Mouse (Mus musculus) MEL (cell line): ENCODE results near the gene Ptprj. TPM values are rescaled to one million over a fixed set of nuclear protein-coding genes. Genes with fewer than 3 reads are reported as not detected.
A peak's percentile ranks its signal among the peaks of the same experiment; 100 is the strongest.

Experiments used
- DNase-seq: peaks from one replicate; pipeline ENCODE4 v3.0.0; 2011; ENCODE audit warnings: low read depth, low spot score
- H3K27ac ChIP-seq: 2 replicates; pipeline ENCODE4 v1.5.1; 2012; ENCODE audit warnings: low read depth, mild to moderate bottlenecking, control low read depth, low read length, moderate library complexity; ENCODE audit not compliant: control insufficient read depth
- H3K27me3 ChIP-seq, 2 experiments: fragments of 150-350 bp in 1 of 2; sonication (generic) in 1 of 2; 2 replicates each; pipeline ENCODE4 v1.6.1; 2012; ENCODE audit warnings: low read length in 2 of 2, mild to moderate bottlenecking in 2 of 2, improper control_type of control experiment in 1 of 2, moderate library complexity in 1 of 2; ENCODE audit not compliant: insufficient read depth in 2 of 2, control insufficient read depth in 1 of 2
- H3K36me3 ChIP-seq, 2 experiments: 2 replicates each; pipeline ENCODE4 v1.6.1; 2012 to 2014; ENCODE audit warnings: low read length in 2 of 2, improper control_type of control experiment in 1 of 2, inconsistent platforms in 1 of 2, mild to moderate bottlenecking in 1 of 2; ENCODE audit not compliant: insufficient read depth in 2 of 2, control insufficient read depth in 1 of 2
- H3K4me1 ChIP-seq, 2 experiments: fragments of 150-350 bp in 1 of 2; sonication (generic) in 1 of 2; 2 replicates each; pipeline ENCODE4 v1.6.1; 2012; ENCODE audit warnings: low read length in 2 of 2, improper control_type of control experiment in 1 of 2, mild to moderate bottlenecking in 1 of 2; ENCODE audit not compliant: insufficient read depth in 2 of 2, control insufficient read depth in 1 of 2
- H3K4me3 ChIP-seq, 2 experiments: fragments of 150-350 bp in 1 of 2; sonication (generic) in 1 of 2; 2 replicates each; pipeline ENCODE4 v1.5.1; 2012; ENCODE audit warnings: low read depth in 2 of 2, low read length in 2 of 2, mild to moderate bottlenecking in 2 of 2, moderate library complexity in 2 of 2, control low read depth in 1 of 2, improper control_type of control experiment in 1 of 2; ENCODE audit not compliant: control insufficient read depth in 1 of 2, insufficient read depth in 1 of 2
- H3K79me2 ChIP-seq: 2 replicates; pipeline ENCODE4 v1.6.1; 2012; ENCODE audit warnings: mild to moderate bottlenecking, low read length, moderate library complexity; ENCODE audit not compliant: control insufficient read depth, poor library complexity, insufficient read depth
- H3K9ac ChIP-seq: 2 replicates; pipeline ENCODE4 v1.6.1; 2012; ENCODE audit warnings: low read depth, mild to moderate bottlenecking, control low read depth, low read length, moderate library complexity; ENCODE audit not compliant: control insufficient read depth, poor library complexity, severe bottlenecking
- H3K9me3 ChIP-seq: fragments of 150-350 bp; sonication (generic); replicated peaks from 2 replicates; pipeline ENCODE4 v1.6.1; 2012; ENCODE audit warnings: mild to moderate bottlenecking, low read length, improper control_type of control experiment, moderate library complexity; ENCODE audit not compliant: insufficient read depth
- BHLHE40 ChIP-seq: IDR thresholded peaks from 2 replicates; pipeline ENCODE4 v1.6.1; 2012; ENCODE audit warnings: low read depth, mild to moderate bottlenecking, inconsistent platforms, low read length, improper control_type of control experiment, borderline replicate concordance
- CHD2 ChIP-seq: IDR thresholded peaks from 2 replicates; pipeline ENCODE4 v1.6.1; 2011; ENCODE audit warnings: low read length, improper control_type of control experiment
- E2F4 ChIP-seq: IDR thresholded peaks from 2 replicates; pipeline ENCODE4 v1.6.1; 2011; ENCODE audit warnings: low read depth, low read length, improper control_type of control experiment, borderline replicate concordance
- EP300 ChIP-seq, 2 experiments: IDR thresholded peaks; 2 replicates each; pipeline ENCODE4 v1.6.1; 2011; ENCODE audit warnings: improper control_type of control experiment in 2 of 2, low read length in 2 of 2, low read depth in 1 of 2, mild to moderate bottlenecking in 1 of 2
- ETS1 ChIP-seq: IDR thresholded peaks from 2 replicates; pipeline ENCODE4 v1.6.1; 2012; ENCODE audit warnings: low read depth, mild to moderate bottlenecking, inconsistent platforms, low read length, improper control_type of control experiment, moderate library complexity
- GABPA ChIP-seq: IDR thresholded peaks from 2 replicates; pipeline ENCODE4 v1.6.1; 2012; ENCODE audit warnings: low read depth, mild to moderate bottlenecking, inconsistent platforms, low read length, improper control_type of control experiment, moderate library complexity
- GATA1 ChIP-seq: IDR thresholded peaks from 2 replicates; pipeline ENCODE4 v1.6.1; 2011; ENCODE audit warnings: low read depth, low read length, improper control_type of control experiment
- HCFC1 ChIP-seq: IDR thresholded peaks from 2 replicates; pipeline ENCODE4 v1.6.1; 2012; ENCODE audit warnings: low read depth, mild to moderate bottlenecking, inconsistent platforms, low read length, improper control_type of control experiment, moderate library complexity
- KAT2A ChIP-seq: conservative IDR thresholded peaks from 2 replicates; pipeline ENCODE4 v1.6.1; 2012; ENCODE audit warnings: low read depth, low read length, improper control_type of control experiment, inconsistent platforms
- MAFK ChIP-seq: IDR thresholded peaks from 2 replicates; pipeline ENCODE4 v1.6.1; 2011; ENCODE audit warnings: low read depth, mild to moderate bottlenecking, low read length, improper control_type of control experiment, borderline replicate concordance
- MAX ChIP-seq: IDR thresholded peaks from 2 replicates; pipeline ENCODE4 v1.6.1; 2011; ENCODE audit warnings: low read length, improper control_type of control experiment
- MXI1 ChIP-seq: IDR thresholded peaks from 2 replicates; pipeline ENCODE4 v1.6.1; 2011; ENCODE audit warnings: mild to moderate bottlenecking, low read depth, low read length, improper control_type of control experiment
- MYC ChIP-seq: IDR thresholded peaks from 2 replicates; pipeline ENCODE4 v1.6.1; 2011; ENCODE audit warnings: low read depth, mild to moderate bottlenecking, low read length, improper control_type of control experiment, moderate library complexity
- POLR2A ChIP-seq, 2 experiments: IDR thresholded peaks; 2 replicates each; pipeline ENCODE4 v1.6.1; 2011 to 2012; ENCODE audit warnings: low read length in 2 of 2, mild to moderate bottlenecking in 2 of 2, control low read depth in 1 of 2, improper control_type of control experiment in 1 of 2, low read depth in 1 of 2, moderate library complexity in 1 of 2; ENCODE audit not compliant: control insufficient read depth in 1 of 2, insufficient read depth in 1 of 2, poor library complexity in 1 of 2
- POLR2AphosphoS2 ChIP-seq: IDR thresholded peaks from 2 replicates; pipeline ENCODE4 v1.6.1; 2011; ENCODE audit warnings: low read length, improper control_type of control experiment
- POLR2AphosphoS5 ChIP-seq: IDR thresholded peaks from 2 replicates; pipeline ENCODE4 v1.6.1; 2012; ENCODE audit warnings: low read depth, borderline replicate concordance, mild to moderate bottlenecking, inconsistent platforms, low read length, moderate library complexity, mixed read lengths
- RAD21 ChIP-seq: IDR thresholded peaks from 2 replicates; pipeline ENCODE4 v1.6.1; 2011; ENCODE audit warnings: mild to moderate bottlenecking, low read depth, low read length, improper control_type of control experiment
- SIN3A ChIP-seq: IDR thresholded peaks from 2 replicates; pipeline ENCODE4 v1.6.1; 2012; ENCODE audit warnings: low read length, improper control_type of control experiment, inconsistent platforms
- TAL1 ChIP-seq: IDR thresholded peaks from 2 replicates; pipeline ENCODE4 v1.6.1; 2012; ENCODE audit warnings: mild to moderate bottlenecking, inconsistent platforms, low read length, moderate library complexity, mixed read lengths
- TBP ChIP-seq: IDR thresholded peaks from 2 replicates; pipeline ENCODE4 v1.8.0; 2011; ENCODE audit warnings: low read depth, low read length, improper control_type of control experiment
- TCF12 ChIP-seq: IDR thresholded peaks from 2 replicates; pipeline ENCODE4 v1.6.1; 2014; ENCODE audit warnings: low read depth, mild to moderate bottlenecking, inconsistent platforms, low read length, improper control_type of control experiment, moderate library complexity
- USF1 ChIP-seq: IDR thresholded peaks from 2 replicates; pipeline ENCODE4 v1.6.1; 2014; ENCODE audit warnings: low read depth, mild to moderate bottlenecking, inconsistent platforms, low read length, improper control_type of control experiment, moderate library complexity
- USF2 ChIP-seq, 2 experiments: IDR thresholded peaks; 2 replicates each; pipeline ENCODE4 v1.6.1; 2011 to 2012; ENCODE audit warnings: improper control_type of control experiment in 2 of 2, low read length in 2 of 2, borderline replicate concordance in 1 of 2, inconsistent platforms in 1 of 2, low read depth in 1 of 2, mild to moderate bottlenecking in 1 of 2; ENCODE audit not compliant: insufficient read depth in 1 of 2
- ZC3H11A ChIP-seq: IDR thresholded peaks from 2 replicates; pipeline ENCODE4 v1.6.1; 2012; ENCODE audit warnings: low read depth, mild to moderate bottlenecking, inconsistent platforms, low read length, improper control_type of control experiment
- ZMIZ1 ChIP-seq: IDR thresholded peaks from 2 replicates; pipeline ENCODE4 v1.6.1; 2012; ENCODE audit warnings: low read depth, mild to moderate bottlenecking, inconsistent platforms, low read length, improper control_type of control experiment, moderate library complexity
- polyA plus RNA-seq, 2 experiments: library from polyadenylated mRNA; stranded (reverse) in 1 of 2; unstranded in 1 of 2; fragments of >175 nt in 1 of 2; fragments of >200 nt in 1 of 2; gene quantifications; 2 replicates each; pipeline versions ENCODE4 v1.2.1 to v1.2.4; 2012; ENCODE audit warnings: low replicate concordance in 2 of 2, low read depth in 1 of 2; ENCODE audit not compliant: insufficient read length in 2 of 2, insufficient read depth in 1 of 2, missing spikeins in 1 of 2
- total RNA-seq: library from RNA; depleted of rRNA; stranded (reverse); fragments of 300-350 nt; gene quantifications from 2 replicates; pipeline ENCODE4 v1.2.3, GENCODE M21; 2012

Ptprj gene
- total and polyA plus RNA-seq, 3 experiments = 6.4 to 10.2 TPM; not detected in 1

- TF ChIP-seq TAL1 = no peak
- no peak for TF ChIP-seq KAT2A
Observed at GRCm38 (mm10) chr2:90499002-90499401, 81.4 kb downstream of the Ptprj start (continued).

GRCm38 (mm10) chr2:90497551-90497950, 82.9 kb downstream of the Ptprj start:
- Histone ChIP-seq H3K27ac (no peak overlapping the region), H3K36me3 (peaks cover 0 to 22% of the 10 kb centered on the region in 2 experiments; a peak in 2 of 4 replicates), H3K79me2 (peaks cover 6% of the 10 kb centered on the region; the same call in 1 of the 2 replicates), H3K4me1 (peaks cover 30 to 39% of the 10 kb centered on the region in 2 experiments), H3K4me3 (no peak overlapping the region), H3K27me3 (no peaks in the 10 kb centered on the region), H3K9ac (no peak overlapping the region), H3K9me3 (no peaks in the 10 kb centered on the region)
- no peak for DNase-seq
- TF ChIP-seq RAD21 = no peak
- TF ChIP-seq POLR2AphosphoS2 = no peak
- TF ChIP-seq GATA1 = no peak
- TF ChIP-seq EP300 (IDR thresholded peaks at IDR 0.05; ENCODE audit: low read depth in 1 of 2, low read length in 2 of 2) = no peak
- TF ChIP-seq SIN3A = no peak
- no peak for TF ChIP-seq MXI1
- no peak for TF ChIP-seq POLR2A (IDR thresholded peaks at IDR 0.05; ENCODE audit: control insufficient read depth in 1 of 2, insufficient read depth in 1 of 2, low read depth in 1 of 2, low read length in 2 of 2, poor library complexity in 1 of 2)
- no peak for TF ChIP-seq MAX
- no peak for TF ChIP-seq USF2 (IDR thresholded peaks at IDR 0.05; ENCODE audit: borderline replicate concordance in 1 of 2, insufficient read depth in 1 of 2, low read depth in 1 of 2, low read length in 2 of 2)
- no peak for TF ChIP-seq HCFC1
- TF ChIP-seq ETS1 = no peak
- TF ChIP-seq CHD2 = no peak
- TF ChIP-seq BHLHE40 = no peak
- TF ChIP-seq MAFK = no peak
- no peak for TF ChIP-seq USF1

GRCm38 (mm10) chr2:90496680-90497074, 83.8 kb downstream of the Ptprj start:
- H3K36me3 ChIP-seq = peaks cover 0 to 15% of the 10 kb centered on the region in 2 experiments; a peak in 2 of 4 replicates
- no peak for TF ChIP-seq E2F4
- TF ChIP-seq CHD2 = no peak
- TF ChIP-seq GABPA = no peak
- no peak for TF ChIP-seq TAL1
- no peak for TF ChIP-seq POLR2AphosphoS5
- TF ChIP-seq TBP = no peak
- no peak for TF ChIP-seq HCFC1
- TF ChIP-seq ZMIZ1 = no peak
- TF ChIP-seq MYC = no peak
- no peak; the same call in 1 of the 2 replicates for TF ChIP-seq ZC3H11A
- TF ChIP-seq BHLHE40 = no peak
- TF ChIP-seq USF1 = no peak
- no peak for TF ChIP-seq TCF12
- TF ChIP-seq, all 39 proteins: peak for 0
- H3K4me1 ChIP-seq = peaks cover 24 to 32% of the 10 kb centered on the region in 2 experiments

More at GRCm38 (mm10) chr2:90496680-90497074, 83.8 kb downstream of the Ptprj start:
- H3K79me2 ChIP-seq = peaks cover 2% of the 10 kb centered on the region; the same call in 1 of the 2 replicates
- no peak overlapping the region for H3K4me3 ChIP-seq
- no peak overlapping the region for H3K27ac ChIP-seq
- no peaks in the 10 kb centered on the region for H3K9me3 ChIP-seq
- H3K27me3 ChIP-seq = no peaks in the 10 kb centered on the region
- H3K9ac ChIP-seq = no peak overlapping the region
- DNase-seq = peak; percentile 31
